ENCODE assay signal across 19 mouse cellular contexts in genomic region chr8:103031708-103032107, GRCm38 (mm10).
DNase-seq lines count a peak whose midpoint lies in the region; ATAC-seq and TF ChIP-seq lines count a peak whose summit lies in the region.
"Had no signal": no experiment of that assay in that cellular context is flagged by ENCODE, and none has a peak within 500 bp of the region (broad histone marks: within the 10 kb centered on the region; RNA-seq: fewer than 3 reads in every experiment).

No protein-coding gene starts in this region.

- no peak for DNase-seq in kidney, adult 9 months
- peak; percentile 59 for DNase-seq in lung, embryonic 14.5 days
- no peak for DNase-seq in lung, postnatal 14 days
- DNase-seq in 3T3-L1 (ENCODE audit: low read depth, low spot score): peak; percentile 11
- DNase-seq in adipocyte (ENCODE audit: low spot score): peak; percentile 50
- DNase-seq: adrenal gland, postnatal 10 days; cerebellum, adult 11 months; cerebellum, adult 8-10 months; cerebellum, postnatal 14 days; embryo, embryonic 11 days; forebrain, postnatal 0 days; gastrocnemius, postnatal 14 days; heart, postnatal 36 days had no signal

- no peak for TF ChIP-seq CTCF in lung, embryonic 14.5 days (IDR thresholded peaks at IDR 0.05; ENCODE audit: low read depth)

- peak; percentile 31; the same call in 1 of the 2 replicates for ATAC-seq in kidney, embryonic 16.5 days (ENCODE audit: low FRiP score, low TSS enrichment)
- no peak for ATAC-seq in lung, embryonic 14.5 days (ENCODE audit: insufficient read depth)
- ATAC-seq in midbrain, embryonic 16.5 days: no peak
- ATAC-seq: forebrain, embryonic 13.5 days; forebrain, postnatal 0 days had no signal

- no peak overlapping the region for H3K27ac ChIP-seq in kidney, embryonic 16.5 days (ENCODE audit: low read length)
- no peak overlapping the region for H3K27ac ChIP-seq in lung, embryonic 14.5 days (ENCODE audit: low read depth)
- H3K27ac ChIP-seq in midbrain, embryonic 16.5 days (ENCODE audit: low read length): no peak overlapping the region
- H3K27ac ChIP-seq: embryonic facial prominence, embryonic 12.5 days; forebrain, embryonic 13.5 days; heart, embryonic 13.5 days; hindbrain, embryonic 15.5 days had no signal

- H3K9me3 ChIP-seq in kidney, embryonic 16.5 days (ENCODE audit: low read length): no peaks in the 10 kb centered on the region
- H3K9me3 ChIP-seq in lung, embryonic 14.5 days (ENCODE audit: low read depth, low read length): no peaks in the 10 kb centered on the region
- no peaks in the 10 kb centered on the region for H3K9me3 ChIP-seq in midbrain, embryonic 16.5 days (replicated peaks; ENCODE audit: control insufficient read depth, low read length, poor library complexity, severe bottlenecking)
- H3K9me3 ChIP-seq: embryonic facial prominence, embryonic 12.5 days; forebrain, embryonic 13.5 days; heart, embryonic 13.5 days; hindbrain, embryonic 15.5 days had no signal

- H3K4me1 ChIP-seq in kidney, embryonic 16.5 days (ENCODE audit: insufficient read depth, low read length): no peaks in the 10 kb centered on the region; the same call in 1 of the 2 replicates
- no peaks in the 10 kb centered on the region for H3K4me1 ChIP-seq in lung, embryonic 14.5 days (ENCODE audit: insufficient read depth)
- H3K4me1 ChIP-seq in midbrain, embryonic 16.5 days (ENCODE audit: control insufficient read depth, insufficient read depth, low read length): no peaks in the 10 kb centered on the region
- H3K4me1 ChIP-seq: embryonic facial prominence, embryonic 12.5 days; forebrain, embryonic 13.5 days; heart, embryonic 13.5 days; hindbrain, embryonic 15.5 days had no signal

- H3K36me3 ChIP-seq in kidney, embryonic 16.5 days (ENCODE audit: insufficient read depth, low read length): no peaks in the 10 kb centered on the region
- H3K36me3 ChIP-seq in lung, embryonic 14.5 days (ENCODE audit: insufficient read depth): no peaks in the 10 kb centered on the region
- H3K36me3 ChIP-seq in midbrain, embryonic 16.5 days (ENCODE audit: control insufficient read depth, insufficient read depth, low read length): no peaks in the 10 kb centered on the region
- H3K36me3 ChIP-seq: embryonic facial prominence, embryonic 12.5 days; heart, embryonic 13.5 days; hindbrain, embryonic 15.5 days had no signal

- no peak overlapping the region for H3K9ac ChIP-seq in kidney, embryonic 16.5 days (replicated peaks; ENCODE audit: low read length)
- no peak overlapping the region for H3K9ac ChIP-seq in lung, embryonic 14.5 days
- H3K9ac ChIP-seq in midbrain, embryonic 16.5 days (ENCODE audit: low read depth, low read length): no peak overlapping the region
- H3K9ac ChIP-seq: embryonic facial prominence, embryonic 12.5 days; forebrain, embryonic 13.5 days; forebrain, postnatal 0 days; heart, embryonic 13.5 days; hindbrain, embryonic 15.5 days had no signal

- no peaks in the 10 kb centered on the region for H3K27me3 ChIP-seq in kidney, embryonic 16.5 days (ENCODE audit: insufficient read depth, low read length)
- no peaks in the 10 kb centered on the region for H3K27me3 ChIP-seq in lung, embryonic 14.5 days (ENCODE audit: insufficient read depth, low read length)
- no peaks in the 10 kb centered on the region for H3K27me3 ChIP-seq in midbrain, embryonic 16.5 days (ENCODE audit: control insufficient read depth, insufficient read depth, low read depth, low read length)
- H3K27me3 ChIP-seq: embryonic facial prominence, embryonic 12.5 days; forebrain, embryonic 13.5 days; heart, embryonic 13.5 days; hindbrain, embryonic 15.5 days had no signal

- 54% methylated on average over 1 of the region's 1 CpGs for WGBS in kidney, embryonic 16.5 days
- 30% methylated on average over 1 of the region's 1 CpGs for WGBS in lung, embryonic 14.5 days
- 83% methylated on average over 1 of the region's 1 CpGs for WGBS in midbrain, embryonic 16.5 days

- no peak overlapping the region for H3K4me3 ChIP-seq in kidney, embryonic 16.5 days (ENCODE audit: low read length)
- no peak overlapping the region for H3K4me3 ChIP-seq in lung, embryonic 14.5 days (ENCODE audit: low read depth, low read length)
- H3K4me3 ChIP-seq in midbrain, embryonic 16.5 days (ENCODE audit: low read depth, low read length): no peak overlapping the region
- H3K4me3 ChIP-seq: embryonic facial prominence, embryonic 12.5 days; forebrain, embryonic 13.5 days; heart, embryonic 13.5 days; hindbrain, embryonic 15.5 days had no signal

- no peak overlapping the region for H3K4me2 ChIP-seq in kidney, embryonic 16.5 days (replicated peaks; ENCODE audit: low read depth, low read length)
- H3K4me2 ChIP-seq in lung, embryonic 14.5 days: no peak overlapping the region
- no peak overlapping the region for H3K4me2 ChIP-seq in midbrain, embryonic 16.5 days (ENCODE audit: low read length)
- H3K4me2 ChIP-seq: embryonic facial prominence, embryonic 12.5 days; forebrain, embryonic 13.5 days; heart, embryonic 13.5 days; hindbrain, embryonic 15.5 days had no signal

Comparison
In these comparisons a context has a peak if more than half of its experiments do, and no peak if none do; other contexts are left out.
1. DNase-seq: peak in lung, embryonic 14.5 days (single experiment), 3T3-L1 (single experiment) and adipocyte (single experiment); none in kidney, adult 9 months (single experiment) and lung, postnatal 14 days (single experiment).